Mouse (Mus musculus) embryonic fibroblast, embryonic 13.5 days (primary cell): Measurements from ENCODE around the gene Lrp5.

ENCODE experiments used
- CTCF ChIP-seq: IDR thresholded peaks from 2 replicates; pipeline ENCODE4 v1.5.1; 2011; ENCODE audit warnings: mild to moderate bottlenecking, control low read depth, low read length, moderate library complexity, borderline replicate concordance; ENCODE audit not compliant: insufficient read depth
- POLR2A ChIP-seq: IDR thresholded peaks from 2 replicates; pipeline ENCODE4 v1.6.1; 2011; ENCODE audit warnings: low read depth, mild to moderate bottlenecking, control low read depth, low read length, moderate library complexity

DNA sequence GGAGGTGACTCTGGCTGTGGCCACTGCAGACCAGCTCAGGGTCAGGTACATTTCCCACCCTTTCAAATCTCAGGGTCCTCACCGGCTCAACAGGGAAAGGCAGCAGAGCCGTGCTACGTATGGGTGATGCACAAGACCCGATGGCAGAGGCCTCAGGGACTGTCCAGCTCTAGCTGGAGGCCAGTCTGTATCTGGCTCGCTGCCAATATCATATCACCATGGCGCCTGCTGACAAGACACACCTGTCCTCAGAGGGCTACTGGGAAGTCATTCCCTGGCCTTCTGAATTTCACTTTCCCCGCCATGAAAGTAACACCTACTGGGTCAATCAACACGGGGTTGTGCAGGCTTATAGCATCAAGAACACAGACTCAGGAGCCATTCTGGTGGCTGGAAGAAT, 74.6 kb downstream of the Lrp5 start:
- TF ChIP-seq CTCF = no peak
- no peak for TF ChIP-seq POLR2A
